Mouse (Mus musculus) intestine, postnatal 0 days (tissue): ENCODE data around the gene Myh10. TPM values are rescaled to one million over a fixed set of nuclear protein-coding genes. Genes with fewer than 3 reads are reported as not detected.
A peak's percentile ranks its signal among the peaks of the same experiment; 100 is the strongest.

ENCODE experiments used
- ATAC-seq: fragments of 200-750 bp; cut with Nextera tagmentation; 2 replicates; pipeline ENCODE4 v1.8.0; 2017; ENCODE audit warnings: mild to moderate bottlenecking, moderate TSS enrichment, moderate library complexity
- H3K27ac ChIP-seq: fragments of 300-500 bp; sonication (generic); 2 replicates; pipeline ENCODE4 v1.5.1; 2014; ENCODE audit warnings: mild to moderate bottlenecking, low read depth, low read length, moderate library complexity
- H3K27me3 ChIP-seq: fragments of 300-500 bp; sonication (generic); replicated peaks from 2 replicates; pipeline ENCODE4 v1.6.1; 2014; ENCODE audit warnings: low read length, mixed read lengths; ENCODE audit not compliant: control insufficient read depth, insufficient read depth
- H3K36me3 ChIP-seq: fragments of 300-500 bp; sonication (generic); 2 replicates; pipeline ENCODE4 v1.6.1; 2014; ENCODE audit warnings: mild to moderate bottlenecking, moderate library complexity; ENCODE audit not compliant: control insufficient read depth, insufficient read depth
- H3K4me1 ChIP-seq: fragments of 300-500 bp; sonication (generic); replicated peaks from 2 replicates; pipeline ENCODE4 v1.6.1; 2014; ENCODE audit warnings: antibody characterized with exemption, low read length, mixed read lengths; ENCODE audit not compliant: control insufficient read depth, insufficient read depth
- H3K4me2 ChIP-seq: fragments of 300-500 bp; sonication (generic); replicated peaks from 2 replicates; pipeline ENCODE4 v1.6.1; 2014; ENCODE audit warnings: low read depth, mild to moderate bottlenecking, moderate library complexity
- H3K4me3 ChIP-seq: fragments of 300-500 bp; sonication (generic); 2 replicates; pipeline ENCODE4 v1.5.1; 2014; ENCODE audit warnings: low read depth, low read length
- H3K9ac ChIP-seq: fragments of 300-500 bp; sonication (generic); 2 replicates; pipeline ENCODE4 v1.6.1; 2014; ENCODE audit warnings: mild to moderate bottlenecking, low read depth, low read length
- H3K9me3 ChIP-seq: fragments of 300-500 bp; sonication (generic); 2 replicates; pipeline ENCODE4 v1.6.1; 2016; ENCODE audit warnings: mixed run types; ENCODE audit not compliant: control insufficient read depth
- CTCF ChIP-seq: sonication (generic); IDR thresholded peaks from 2 replicates; pipeline ENCODE4 v1.5.1; 2016; ENCODE audit warnings: low read depth, mild to moderate bottlenecking, control low read depth, antibody characterized with exemption, moderate library complexity
- WGBS: fragments of 180-500 bp; shearing (Covaris S2); extraction: QIAGEN DNeasy Blood & Tissue Kit; methylation state at CpG from one replicate; pipeline ENCODE4 v1.1.7; 2014; 5-methylcytosine and 5-hydroxymethylcytosine counted together
- polyA plus RNA-seq: library from polyadenylated mRNA; unstranded; fragments of >200 nt; fragmentation: Nextera tagmentation; extraction: Ambion mirVana; gene quantifications from 2 replicates; pipeline ENCODE4 v1.2.1, GENCODE M21; 2015

The Myh10 gene
- 16.7 and 16.8 TPM in 2 replicates for polyA plus RNA-seq

GRCm38 (mm10) chr11:68691321-68692009, at the start of gene Myh10:
Gene Myh10 (plus strand): TSS chr11:68691559.
- no peaks in the 10 kb centered on the region for H3K9me3 ChIP-seq
- H3K36me3 ChIP-seq, result no peaks in the 10 kb centered on the region
- no peak for TF ChIP-seq CTCF
- peak within 1 kb of the TSS; percentile 58 for H3K9ac ChIP-seq
- under 1% methylated on average over 51 of the region's 51 CpGs for WGBS
- H3K27me3 ChIP-seq, result peaks cover 4% of the 10 kb centered on the region; the same call in 1 of the 2 replicates
- H3K4me2 ChIP-seq, result peak within 1 kb of the TSS; percentile 87
- ATAC-seq, result peak; percentile 99
- H3K4me1 ChIP-seq, result no peaks in the 10 kb centered on the region
- peak within 1 kb of the TSS; percentile 63 for H3K4me3 ChIP-seq
- H3K27ac ChIP-seq, result peak within 1 kb of the TSS; percentile 70

- Histone ChIP-seq H3K9me3 (no peaks in the 10 kb centered on the region), H3K36me3 (no peaks in the 10 kb centered on the region), H3K4me1 (no peaks in the 10 kb centered on the region), H3K27me3 (no peaks in the 10 kb centered on the region), H3K4me3 (no peak overlapping the region), H3K4me2 (no peak overlapping the region), H3K9ac (no peak overlapping the region), H3K27ac (no peak overlapping the region)
- no peak for ATAC-seq
- WGBS, result 58% methylated on average over 6 of the region's 6 CpGs
- TF ChIP-seq CTCF, result no peak
Measured at GRCm38 (mm10) chr11:68644781-68645180, 46.6 kb upstream of the Myh10 start.

GRCm38 (mm10) chr11:68647808-68648207, 43.6 kb upstream of the Myh10 start:
- Histone ChIP-seq H3K4me2 (no peak overlapping the region), H3K4me1 (no peaks in the 10 kb centered on the region), H3K9ac (no peak overlapping the region), H3K36me3 (no peaks in the 10 kb centered on the region), H3K9me3 (no peaks in the 10 kb centered on the region), H3K27ac (no peak overlapping the region), H3K4me3 (no peak overlapping the region), H3K27me3 (no peaks in the 10 kb centered on the region)
- no peak for TF ChIP-seq CTCF
- 65% methylated on average over 5 of the region's 5 CpGs for WGBS
- no peak for ATAC-seq

GRCm38 (mm10) chr11:68648385-68649148, 42.8 kb upstream of the Myh10 start:
- Histone ChIP-seq H3K4me2 (no peak overlapping the region), H3K27ac (no peak overlapping the region), H3K27me3 (no peaks in the 10 kb centered on the region), H3K9ac (no peak overlapping the region), H3K36me3 (no peaks in the 10 kb centered on the region), H3K4me1 (no peaks in the 10 kb centered on the region), H3K4me3 (no peak overlapping the region), H3K9me3 (no peaks in the 10 kb centered on the region)
- no peak for TF ChIP-seq CTCF
- 58% methylated on average over 16 of the region's 16 CpGs for WGBS
- no peak for ATAC-seq

- Histone ChIP-seq H3K9me3 (no peaks in the 10 kb centered on the region), H3K27ac (no peak overlapping the region), H3K4me3 (no peak overlapping the region), H3K9ac (no peak overlapping the region), H3K36me3 (no peaks in the 10 kb centered on the region), H3K4me1 (no peaks in the 10 kb centered on the region), H3K27me3 (no peaks in the 10 kb centered on the region), H3K4me2 (no peak overlapping the region)
- TF ChIP-seq CTCF, result no peak
- 75% methylated on average over 2 of the region's 2 CpGs for WGBS
- no peak for ATAC-seq
Measured at GRCm38 (mm10) chr11:68651518-68651917, 39.8 kb upstream of the Myh10 start.

GRCm38 (mm10) chr11:68655524-68655923, 35.8 kb upstream of the Myh10 start:
- Histone ChIP-seq H3K4me1 (peaks cover 7% of the 10 kb centered on the region; the same call in 1 of the 2 replicates), H3K36me3 (no peaks in the 10 kb centered on the region), H3K9me3 (no peaks in the 10 kb centered on the region), H3K4me3 (no peak overlapping the region), H3K27ac (no peak overlapping the region), H3K27me3 (no peaks in the 10 kb centered on the region), H3K4me2 (no peak overlapping the region), H3K9ac (no peak overlapping the region)
- WGBS, result 81% methylated on average over 1 of the region's 1 CpGs
- no peak for ATAC-seq
- TF ChIP-seq CTCF, result no peak
